Mouse (Mus musculus) ovary, adult 2 months (tissue): ENCODE data around the gene Gm10197. TPM values are rescaled to one million over a fixed set of nuclear protein-coding genes. Genes with fewer than 3 reads are reported as not detected.

ENCODE experiments used
- polyA plus RNA-seq: library from polyadenylated mRNA; depleted of rRNA; stranded (reverse); fragments of >200 nt; gene quantifications from 2 replicates; pipeline ENCODE4 v1.2.3, GENCODE M21; 2012; rRNA removed

The Gm10197 gene
- polyA plus RNA-seq: not detected in 2 replicates

GRCm38 (mm10) chr19:53371666-53372065, at the start of gene Gm10197:
Gm10197 (minus strand) TSS chr19:53371766.

GRCm38 (mm10) chr19:53390495-53391007, 19.0 kb upstream of the Gm10197 start, which contains the start of gene Smndc1:
Smndc1 (minus strand) TSS chr19:53390578.

Other genes with a start within 250 kb of the Gm10197 start
- 27.0 and 32.1 TPM in 2 replicates for gene Add3, start 231.3 kb downstream of the Gm10197 start, polyA plus RNA-seq
- 25.6 and 27.0 TPM in 2 replicates for gene Mxi1, start 61.2 kb downstream of the Gm10197 start, polyA plus RNA-seq
- 1.5 and 1.8 TPM in 2 replicates for gene Smndc1, start 18.8 kb upstream of the Gm10197 start, polyA plus RNA-seq
- gene Dusp5, start 157.3 kb upstream of the Gm10197 start, polyA plus RNA-seq: 20.7 and 26.3 TPM in 2 replicates
- gene Nutf2-ps1, start 217.3 kb upstream of the Gm10197 start, polyA plus RNA-seq: 101 and 132 TPM in 2 replicates
- 2.9 and 3.5 TPM in 2 replicates for gene Smc3, start 228.6 kb upstream of the Gm10197 start, polyA plus RNA-seq